Mouse (Mus musculus): ENCODE data around the gene Olfr120. TPM values are rescaled to one million over a fixed set of nuclear protein-coding genes. Genes with fewer than 3 reads are reported as not detected.
"Not testable (repeated sequence)": the region's sequence is repeated elsewhere in the genome, so short reads cannot be mapped to it uniquely, and the experiment has no call there.

Gene Olfr120
- total RNA-seq (2021) = not detected
- polyA plus RNA-seq (2012; rRNA removed) = not detected in 2 replicates
- long read RNA-seq = 0 reads

DNA sequence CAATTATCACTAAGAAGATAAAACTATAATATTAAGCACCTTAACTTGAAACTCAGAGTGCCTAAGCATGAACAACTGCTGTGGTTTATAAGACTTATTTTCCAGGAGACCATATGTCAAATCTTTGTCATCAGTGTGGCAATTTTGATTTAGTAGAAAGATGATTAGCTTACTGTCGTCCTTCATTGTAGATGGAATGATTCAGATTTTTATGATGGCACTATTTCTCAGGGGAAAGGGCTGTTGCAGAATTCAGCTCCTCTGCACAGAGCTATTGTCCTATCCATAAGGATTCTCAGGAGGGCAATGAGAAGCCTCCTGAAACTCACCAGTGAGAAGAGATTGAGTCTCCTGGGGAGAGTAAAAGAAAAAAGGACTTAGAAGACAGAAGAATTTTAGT is at the start of gene Olfr120:
Olfr120 (plus strand) TSS at position 301 of the 400 bp plus-strand sequence.
- no peak for DNase-seq

DNA sequence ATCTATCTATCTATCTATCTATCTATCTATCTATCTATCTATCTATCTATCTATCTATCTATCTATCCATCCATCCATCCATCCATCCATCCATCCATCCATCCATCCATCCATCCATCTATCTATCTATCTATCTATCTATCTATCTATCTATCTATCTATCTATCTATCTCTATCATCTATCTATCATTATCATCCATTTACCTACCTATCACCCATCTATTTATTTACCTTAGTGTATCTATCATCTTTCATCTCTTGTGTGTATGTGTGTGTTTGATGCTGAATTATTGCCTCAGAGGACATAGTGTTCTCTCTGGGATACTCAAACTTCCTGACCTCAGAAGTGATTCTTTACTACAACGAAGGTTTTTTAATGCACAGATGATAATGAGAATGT is 25.3 kb upstream of the Olfr120 start, which contains the start of gene Olfr119:
Olfr119 (plus strand) TSS at position 301 of the 400 bp plus-strand sequence.
- not testable (repeated sequence) for DNase-seq

DNA sequence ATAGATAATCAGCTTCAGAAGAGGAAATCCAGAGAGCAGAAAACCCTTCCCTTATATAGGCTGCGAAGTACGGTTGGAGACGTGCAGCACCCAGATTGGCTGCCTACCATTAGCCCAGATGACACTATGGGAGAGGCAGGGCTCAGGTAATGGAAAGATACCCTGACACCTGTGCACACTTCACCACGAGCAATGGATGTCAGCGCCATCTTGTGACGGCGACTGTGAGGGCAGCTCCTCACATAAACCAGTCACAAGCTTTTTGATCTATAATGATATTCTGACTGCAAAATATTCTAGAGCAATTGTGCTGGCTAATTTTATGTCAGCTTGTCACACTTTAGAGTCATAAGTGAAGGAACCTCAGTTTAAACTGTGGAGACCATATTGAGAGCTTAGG is 16.5 kb downstream of the Olfr120 start:
- no peak for DNase-seq

- no peak for DNase-seq
These were observed 46.7 kb downstream of the Olfr120 start, which contains the start of gene Olfr122 for GRCm38 (mm10) chr17:37768307-37768706. TSS of gene Olfr122 (plus strand) at chr17:37768607.

Other genes starting within 250 kb of the Olfr120 start
- 1 to 10 TPM in 1 of 2 experiments, under 1 TPM in 1; 0.43 to 1.7 TPM for gene H2-M2, start 238.3 kb upstream of the Olfr120 start, total RNA-seq (2021)
- gene H2-M2, start 238.3 kb upstream of the Olfr120 start, polyA plus RNA-seq (2012; rRNA removed) = 0.62 and 0.90 TPM in 2 replicates
- not detected for gene Olfr110, start 229.3 kb upstream of the Olfr120 start, total RNA-seq (2021)
- 0.09 and 0.11 TPM in 2 replicates for gene Olfr110, start 229.3 kb upstream of the Olfr120 start, polyA plus RNA-seq (2012; rRNA removed)
- gene Olfr111, start 213.8 kb upstream of the Olfr120 start, total RNA-seq (2021) = under 1 TPM; 0.14 to 0.17 TPM
- gene Olfr111, start 213.8 kb upstream of the Olfr120 start, polyA plus RNA-seq (2012; rRNA removed) = 0.09 and 0.73 TPM in 2 replicates
- not detected for gene Olfr112, start 152.4 kb upstream of the Olfr120 start, total RNA-seq (2021)
- gene Olfr112, start 152.4 kb upstream of the Olfr120 start, polyA plus RNA-seq (2012; rRNA removed) = not detected in 2 replicates
- not detected for gene Olfr113, start 144.1 kb upstream of the Olfr120 start, total RNA-seq (2021)
- not detected in 2 replicates for gene Olfr113, start 144.1 kb upstream of the Olfr120 start, polyA plus RNA-seq (2012; rRNA removed)
- gene Olfr114, start 129.1 kb upstream of the Olfr120 start, total RNA-seq (2021) = not detected
- gene Olfr114, start 129.1 kb upstream of the Olfr120 start, polyA plus RNA-seq (2012; rRNA removed) = not detected in 2 replicates
- not detected for gene Olfr115, start 94.7 kb upstream of the Olfr120 start, total RNA-seq (2021)
- gene Olfr115, start 94.7 kb upstream of the Olfr120 start, polyA plus RNA-seq (2012; rRNA removed) = not detected in 2 replicates
- gene Olfr116, start 94.6 kb upstream of the Olfr120 start, total RNA-seq (2021) = not detected
- not detected in 2 replicates for gene Olfr116, start 94.6 kb upstream of the Olfr120 start, polyA plus RNA-seq (2012; rRNA removed)
- not detected for gene Olfr117, start 58.0 kb upstream of the Olfr120 start, total RNA-seq (2021)
- not detected in 2 replicates for gene Olfr117, start 58.0 kb upstream of the Olfr120 start, polyA plus RNA-seq (2012; rRNA removed)
- not detected for gene Olfr118, start 54.8 kb upstream of the Olfr120 start, total RNA-seq (2021)
- gene Olfr118, start 54.8 kb upstream of the Olfr120 start, polyA plus RNA-seq (2012; rRNA removed) = not detected in 2 replicates
- gene Olfr119, start 25.2 kb upstream of the Olfr120 start, total RNA-seq (2021) = not detected
- gene Olfr119, start 25.2 kb upstream of the Olfr120 start, polyA plus RNA-seq (2012; rRNA removed) = not detected in 2 replicates
- gene Olfr121, start 27.0 kb downstream of the Olfr120 start, total RNA-seq (2021) = not detected
- gene Olfr121, start 27.0 kb downstream of the Olfr120 start, polyA plus RNA-seq (2012; rRNA removed) = not detected in 2 replicates
- gene Olfr122, start 46.8 kb downstream of the Olfr120 start, total RNA-seq (2021) = not detected
- not detected in 2 replicates for gene Olfr122, start 46.8 kb downstream of the Olfr120 start, polyA plus RNA-seq (2012; rRNA removed)
- not detected for gene Olfr123, start 71.7 kb downstream of the Olfr120 start, total RNA-seq (2021)
- gene Olfr123, start 71.7 kb downstream of the Olfr120 start, polyA plus RNA-seq (2012; rRNA removed) = not detected in 2 replicates
- not detected for gene Olfr124, start 78.1 kb downstream of the Olfr120 start, total RNA-seq (2021)
- gene Olfr124, start 78.1 kb downstream of the Olfr120 start, polyA plus RNA-seq (2012; rRNA removed) = not detected in 2 replicates
- gene Olfr125, start 111.1 kb downstream of the Olfr120 start, total RNA-seq (2021) = not detected
- not detected in 2 replicates for gene Olfr125, start 111.1 kb downstream of the Olfr120 start, polyA plus RNA-seq (2012; rRNA removed)
- gene Olfr126, start 125.7 kb downstream of the Olfr120 start, total RNA-seq (2021) = not detected
- not detected in 2 replicates for gene Olfr126, start 125.7 kb downstream of the Olfr120 start, polyA plus RNA-seq (2012; rRNA removed)
- not detected for gene Olfr127, start 178.6 kb downstream of the Olfr120 start, total RNA-seq (2021)
- not detected in 2 replicates for gene Olfr127, start 178.6 kb downstream of the Olfr120 start, polyA plus RNA-seq (2012; rRNA removed)
- gene Olfr128, start 198.7 kb downstream of the Olfr120 start, total RNA-seq (2021) = not detected
- gene Olfr128, start 198.7 kb downstream of the Olfr120 start, polyA plus RNA-seq (2012; rRNA removed) = not detected in 2 replicates
- not detected for gene Olfr761, start 231.3 kb downstream of the Olfr120 start, total RNA-seq (2021)
- gene Olfr761, start 231.3 kb downstream of the Olfr120 start, polyA plus RNA-seq (2012; rRNA removed) = not detected in 2 replicates

Measured in adrenal gland, adult 2 months (tissue).